Mouse (Mus musculus) ES-Bruce4 (cell line): ENCODE results near the gene Ptprd.

Experiments
- CTCF ChIP-seq: IDR thresholded peaks from one replicate; pipeline ENCODE4 v1.8.1; 2011; ENCODE audit warnings: low read depth, low read length
- EP300 ChIP-seq: IDR thresholded peaks from 2 replicates; pipeline ENCODE4 v1.6.1; 2011; ENCODE audit warnings: low read depth, low read length; ENCODE audit not compliant: insufficient read depth
- POLR2A ChIP-seq: IDR thresholded peaks from one replicate; pipeline ENCODE4 v1.8.1; 2011; ENCODE audit warnings: low read length; ENCODE audit not compliant: insufficient read depth

- TF ChIP-seq CTCF (no peak), EP300 (no peak), POLR2A (no peak)
These were observed 1967.4 kb downstream of the Ptprd start for GRCm38 (mm10) chr4:76244371-76244770.
